Mouse (Mus musculus): ENCODE results near the gene Lipc. TPM values are rescaled to one million over a fixed set of nuclear protein-coding genes. Genes with fewer than 3 reads are reported as not detected.
"Not testable (repeated sequence)": the region's sequence is repeated elsewhere in the genome, so short reads cannot be mapped to it uniquely, and the experiment has no call there.

Gene Lipc
- total and polyA plus RNA-seq, 3 experiments: 0.14 to 0.25 TPM; not detected in 1

- Histone ChIP-seq H3K27ac (peak overlapping the region; percentile 49), H3K27me3 (ENCODE audit: control insufficient read depth, insufficient read depth, low read length) (no peaks in the 10 kb centered on the region), H3K36me3 (ENCODE audit: control insufficient read depth, insufficient read depth, low read length) (peaks cover 5% of the 10 kb centered on the region), H3K4me1 (ENCODE audit: control insufficient read depth, insufficient read depth, low read length) (peaks cover 10% of the 10 kb centered on the region), H3K4me3 (no peak overlapping the region), H3K79me2 (replicated peaks; ENCODE audit: control insufficient read depth, insufficient read depth, low read length) (no peaks in the 10 kb centered on the region), H3K9ac (ENCODE audit: low read depth, low read length) (no peak overlapping the region)
- no peak for DNase-seq
- WGBS: 78% methylated on average over 8 of the region's 8 CpGs
- intact Hi-C loops (cut with DNase I): no loop called here
- TF ChIP-seq CTCF (IDR thresholded peaks at IDR 0.05): no peak
- TF ChIP-seq EP300 (IDR thresholded peaks at IDR 0.05; ENCODE audit: insufficient read depth, low read depth, low read length): no peak
- TF ChIP-seq POLR2A (IDR thresholded peaks at IDR 0.05; ENCODE audit: insufficient read depth, low read depth, low read length): no peak
Measured at GRCm38 (mm10) chr9:70864039-70864438, 88.0 kb downstream of the Lipc start.

- TF ChIP-seq EP300 (IDR thresholded peaks at IDR 0.05; ENCODE audit: insufficient read depth, low read depth, low read length) (0 out of 2 replicates have a peak, but pooled peaks have one; percentile 5), CTCF (IDR thresholded peaks at IDR 0.05) (no peak)
- H3K4me3 ChIP-seq: no peak overlapping the region
- DNase-seq: peak; percentile 55 to 56
- no peak overlapping the region for H3K9ac ChIP-seq (ENCODE audit: low read depth, low read length)
- intact Hi-C loops (cut with DNase I): no loop called here
- no peaks in the 10 kb centered on the region for H3K27me3 ChIP-seq (ENCODE audit: control insufficient read depth, insufficient read depth, low read length)
- peaks cover 5% of the 10 kb centered on the region for H3K36me3 ChIP-seq (ENCODE audit: control insufficient read depth, insufficient read depth, low read length)
- peaks cover 10% of the 10 kb centered on the region for H3K4me1 ChIP-seq (ENCODE audit: control insufficient read depth, insufficient read depth, low read length)
- WGBS: 14% methylated on average over 8 of the region's 8 CpGs
- H3K27ac ChIP-seq: peak overlapping the region; percentile 49
- no peaks in the 10 kb centered on the region for H3K79me2 ChIP-seq (replicated peaks; ENCODE audit: control insufficient read depth, insufficient read depth, low read length)
Measured at GRCm38 (mm10) chr9:70863299-70863698, 88.7 kb downstream of the Lipc start.

GRCm38 (mm10) chr9:70859233-70859632 is 92.8 kb downstream of the Lipc start:
- Histone ChIP-seq H3K27me3 (ENCODE audit: control insufficient read depth, insufficient read depth, low read length) (no peaks in the 10 kb centered on the region), H3K4me1 (ENCODE audit: control insufficient read depth, insufficient read depth, low read length) (peaks cover 10% of the 10 kb centered on the region), H3K36me3 (ENCODE audit: control insufficient read depth, insufficient read depth, low read length) (peaks cover 5% of the 10 kb centered on the region), H3K9ac (ENCODE audit: low read depth, low read length) (no peak overlapping the region), H3K27ac (no peak overlapping the region), H3K4me3 (no peak overlapping the region), H3K79me2 (replicated peaks; ENCODE audit: control insufficient read depth, insufficient read depth, low read length) (no peaks in the 10 kb centered on the region)
- TF ChIP-seq CTCF (IDR thresholded peaks at IDR 0.05) (no peak), EP300 (IDR thresholded peaks at IDR 0.05; ENCODE audit: insufficient read depth, low read depth, low read length) (no peak), POLR2A (IDR thresholded peaks at IDR 0.05; ENCODE audit: insufficient read depth, low read depth, low read length) (no peak)
- intact Hi-C loops (cut with DNase I): no loop called here
- no peak for DNase-seq
- 75% methylated on average over 5 of the region's 5 CpGs for WGBS

DNA sequence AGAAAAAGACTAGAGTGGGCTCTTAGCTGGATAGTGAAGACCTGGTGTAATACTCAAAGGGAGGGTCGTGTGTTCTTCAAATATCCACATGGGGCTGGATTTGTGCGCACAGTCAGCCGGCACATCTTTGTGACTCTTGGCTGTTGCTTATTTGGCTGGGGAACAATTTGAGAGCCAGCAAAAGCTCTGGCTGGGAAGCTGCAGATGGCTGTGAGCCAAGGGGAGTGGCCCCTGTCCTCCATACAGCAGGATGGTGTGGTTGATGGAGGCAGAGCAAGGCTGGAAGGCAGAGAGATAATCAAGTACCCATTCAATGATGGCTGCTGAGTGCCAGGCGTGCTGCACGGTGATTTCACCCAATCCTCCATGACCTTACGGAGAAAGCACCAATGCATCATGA is 96.2 kb downstream of the Lipc start:
- H3K27me3 ChIP-seq (ENCODE audit: control insufficient read depth, insufficient read depth, low read length): no peaks in the 10 kb centered on the region
- peaks cover 2% of the 10 kb centered on the region; the same call in 1 of the 2 replicates for H3K4me1 ChIP-seq (ENCODE audit: control insufficient read depth, insufficient read depth, low read length)
- no peak overlapping the region for H3K4me3 ChIP-seq
- WGBS: 26% methylated on average over 6 of the region's 6 CpGs
- TF ChIP-seq CTCF (IDR thresholded peaks at IDR 0.05): no peak
- TF ChIP-seq EP300 (IDR thresholded peaks at IDR 0.05; ENCODE audit: insufficient read depth, low read depth, low read length): no peak
- no peaks in the 10 kb centered on the region for H3K36me3 ChIP-seq (ENCODE audit: control insufficient read depth, insufficient read depth, low read length)
- H3K27ac ChIP-seq: no peak overlapping the region
- no peaks in the 10 kb centered on the region for H3K79me2 ChIP-seq (replicated peaks; ENCODE audit: control insufficient read depth, insufficient read depth, low read length)
- peak; percentile 45 to 55 for DNase-seq
- intact Hi-C loops (cut with DNase I): no loop called here
- H3K9ac ChIP-seq (ENCODE audit: low read depth, low read length): no peak overlapping the region

GRCm38 (mm10) chr9:70854950-70855349 is 97.1 kb downstream of the Lipc start:
- Histone ChIP-seq H3K27ac (no peak overlapping the region), H3K36me3 (ENCODE audit: control insufficient read depth, insufficient read depth, low read length) (no peaks in the 10 kb centered on the region), H3K27me3 (ENCODE audit: control insufficient read depth, insufficient read depth, low read length) (no peaks in the 10 kb centered on the region), H3K4me3 (no peak overlapping the region), H3K79me2 (replicated peaks; ENCODE audit: control insufficient read depth, insufficient read depth, low read length) (no peaks in the 10 kb centered on the region), H3K4me1 (ENCODE audit: control insufficient read depth, insufficient read depth, low read length) (peaks cover 2% of the 10 kb centered on the region; the same call in 1 of the 2 replicates), H3K9ac (ENCODE audit: low read depth, low read length) (no peak overlapping the region)
- TF ChIP-seq CTCF (IDR thresholded peaks at IDR 0.05): no peak
- no peak for TF ChIP-seq POLR2A (IDR thresholded peaks at IDR 0.05; ENCODE audit: insufficient read depth, low read depth, low read length)
- WGBS: 88% methylated on average over 6 of the region's 6 CpGs
- intact Hi-C loops (cut with DNase I): no loop called here
- no peak for DNase-seq

- H3K4me1 ChIP-seq (ENCODE audit: control insufficient read depth, insufficient read depth, low read length); H3K4me3 ChIP-seq; H3K27me3 ChIP-seq (ENCODE audit: control insufficient read depth, insufficient read depth, low read length); H3K36me3 ChIP-seq (ENCODE audit: control insufficient read depth, insufficient read depth, low read length); DNase-seq; H3K27ac ChIP-seq; intact Hi-C loops (cut with DNase I); H3K9ac ChIP-seq (ENCODE audit: low read depth, low read length); H3K79me2 ChIP-seq (replicated peaks; ENCODE audit: control insufficient read depth, insufficient read depth, low read length): not testable (repeated sequence)
- 83% methylated on average over 15 of the region's 15 CpGs for WGBS
Measured at GRCm38 (mm10) chr9:70853081-70853480, 98.9 kb downstream of the Lipc start.

DNA sequence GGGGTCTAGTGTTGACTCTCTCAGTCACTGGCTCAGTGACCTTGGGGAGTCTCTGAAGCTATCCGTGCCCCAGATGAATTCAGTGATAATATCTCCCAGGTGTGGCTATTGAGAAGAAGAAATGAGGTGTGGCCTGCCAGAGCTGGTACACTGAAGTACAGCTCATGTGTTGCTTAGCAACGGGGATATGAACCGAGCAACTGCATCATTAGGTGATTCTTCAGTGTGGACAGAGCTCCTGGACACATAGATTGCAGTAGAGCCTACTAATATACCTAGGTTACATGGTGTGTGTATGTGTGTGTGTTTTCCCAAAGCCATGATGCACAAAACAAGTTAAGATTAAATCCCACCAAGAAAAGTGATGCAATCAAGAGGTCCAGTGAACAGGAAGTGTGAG is 100.5 kb downstream of the Lipc start:
- WGBS: 77% methylated on average over 3 of the region's 3 CpGs
- no peaks in the 10 kb centered on the region for H3K79me2 ChIP-seq (replicated peaks; ENCODE audit: control insufficient read depth, insufficient read depth, low read length)

More for the DNA sequence above, 100.5 kb downstream of the Lipc start:
- no peak for DNase-seq
- Histone ChIP-seq H3K36me3 (ENCODE audit: control insufficient read depth, insufficient read depth, low read length) (peaks cover 4% of the 10 kb centered on the region), H3K4me1 (ENCODE audit: control insufficient read depth, insufficient read depth, low read length) (peaks cover 9% of the 10 kb centered on the region), H3K9ac (ENCODE audit: low read depth, low read length) (no peak overlapping the region), H3K27me3 (ENCODE audit: control insufficient read depth, insufficient read depth, low read length) (no peaks in the 10 kb centered on the region), H3K27ac (no peak overlapping the region), H3K4me3 (no peak overlapping the region)
- intact Hi-C loops (cut with DNase I): no loop called here
- TF ChIP-seq EP300 (IDR thresholded peaks at IDR 0.05; ENCODE audit: insufficient read depth, low read depth, low read length) (no peak), POLR2A (IDR thresholded peaks at IDR 0.05; ENCODE audit: insufficient read depth, low read depth, low read length) (no peak), CTCF (IDR thresholded peaks at IDR 0.05) (no peak)
